Mouse (Mus musculus): ENCODE results near the gene Sirt3. TPM values are rescaled to one million over a fixed set of nuclear protein-coding genes. Genes with fewer than 3 reads are reported as not detected.

The Sirt3 gene
- total RNA-seq, 1 experiment from 2014 or later = 34.3 TPM

Other genes starting within 250 kb of the Sirt3 start
- gene Olfr53, start 235.9 kb downstream of the Sirt3 start, total RNA-seq (2021) = not detected in 2 replicates
- gene Olfr539, start 222.4 kb downstream of the Sirt3 start, total RNA-seq (2021) = not detected in 2 replicates
- gene Olfr45, start 200.4 kb downstream of the Sirt3 start, total RNA-seq (2021) = not detected in 2 replicates
- not detected in 2 replicates for gene Olfr541, start 185.0 kb downstream of the Sirt3 start, total RNA-seq (2021)
- 116 and 195 TPM in 2 replicates for gene Cyp2e1, start 118.6 kb downstream of the Sirt3 start, total RNA-seq (2021)
- not detected in 2 replicates for gene Syce1, start 94.5 kb downstream of the Sirt3 start, total RNA-seq (2021)
- 1.8 and 2.6 TPM in 2 replicates for gene Zfp941, start 60.1 kb downstream of the Sirt3 start, total RNA-seq (2021)
- 0.61 and 2.8 TPM in 2 replicates for gene Urah, start 47.3 kb downstream of the Sirt3 start, total RNA-seq (2021)
- gene Scgb1c1, start 36.8 kb downstream of the Sirt3 start, total RNA-seq (2021) = not detected in 2 replicates
- 0.62 TPM in 1 of 2 replicates, not detected in the other for gene Odf3, start 34.5 kb downstream of the Sirt3 start, total RNA-seq (2021)
- gene Gm45785, start 26.0 kb downstream of the Sirt3 start, total RNA-seq (2021) = 1.5 TPM in 1 of 2 replicates, not detected in the other
- gene Ric8a, start 25.4 kb downstream of the Sirt3 start, total RNA-seq (2021) = 53.8 and 68.7 TPM in 2 replicates
- gene Bet1l, start 24.7 kb downstream of the Sirt3 start, total RNA-seq (2021) = 37.2 and 44.1 TPM in 2 replicates
- 125 and 128 TPM in 2 replicates for gene Psmd13, start 341 bp downstream of the Sirt3 start, total RNA-seq (2021)
- gene Cox8b, start 18.1 kb upstream of the Sirt3 start, total RNA-seq (2021) = 610 and 755 TPM in 2 replicates
- 1.9 and 2.2 TPM in 2 replicates for gene Nlrp6, start 38.6 kb upstream of the Sirt3 start, total RNA-seq (2021)
- gene Pgghg, start 59.1 kb upstream of the Sirt3 start, total RNA-seq (2021) = 32.3 and 43.2 TPM in 2 replicates
- 1.8 and 2.0 TPM in 2 replicates for gene Ifitm5, start 68.0 kb upstream of the Sirt3 start, total RNA-seq (2021)
- gene Gm45717, start 73.6 kb upstream of the Sirt3 start, total RNA-seq (2021) = not detected in 2 replicates
- 418 and 471 TPM in 2 replicates for gene Ifitm2, start 73.7 kb upstream of the Sirt3 start, total RNA-seq (2021)
- 3.6 and 3.9 TPM in 2 replicates for gene Ifitm1, start 84.9 kb upstream of the Sirt3 start, total RNA-seq (2021)
- gene Ifitm3, start 128.5 kb upstream of the Sirt3 start, total RNA-seq (2021) = 103 and 109 TPM in 2 replicates
- gene Ifitm6, start 135.6 kb upstream of the Sirt3 start, total RNA-seq (2021) = not detected in 2 replicates
- not detected in 2 replicates for gene Gm17387, start 146.8 kb upstream of the Sirt3 start, total RNA-seq (2021)
- gene B4galnt4, start 178.8 kb upstream of the Sirt3 start, total RNA-seq (2021) = 2.5 and 3.6 TPM in 2 replicates
- 0.86 and 1.2 TPM in 2 replicates for gene Pkp3, start 195.9 kb upstream of the Sirt3 start, total RNA-seq (2021)
- gene Sigirr, start 218.3 kb upstream of the Sirt3 start, total RNA-seq (2021) = 4.5 and 5.0 TPM in 2 replicates
- gene Ano9, start 235.5 kb upstream of the Sirt3 start, total RNA-seq (2021) = 0.33 TPM in 1 of 2 replicates, not detected in the other
- 29.1 and 48.2 TPM in 2 replicates for gene Ptdss2, start 240.1 kb upstream of the Sirt3 start, total RNA-seq (2021)

Data from adrenal gland, postnatal 25 days (tissue).